Mouse (Mus musculus) heart, embryonic 15.5 days (tissue): ENCODE results near the gene Htra1. TPM values are rescaled to one million over a fixed set of nuclear protein-coding genes. Genes with fewer than 3 reads are reported as not detected.

ENCODE experiments used
- ATAC-seq: fragments of 200-750 bp; cut with Nextera tagmentation; replicated peaks from 2 replicates; pipeline ENCODE4 v1.8.0; 2017; ENCODE audit warnings: low read depth, moderate TSS enrichment; ENCODE audit not compliant: insufficient number of reproducible peaks, insufficient read depth, low FRiP score
- H3K27ac ChIP-seq: fragments of 300-500 bp; sonication (generic); 2 replicates; pipeline ENCODE4 v1.5.1; 2015; ENCODE audit warnings: mild to moderate bottlenecking, inconsistent platforms
- H3K27me3 ChIP-seq: fragments of 300-500 bp; sonication (generic); 2 replicates; pipeline ENCODE4 v1.6.1; 2015; ENCODE audit warnings: inconsistent platforms
- H3K36me3 ChIP-seq: fragments of 300-500 bp; sonication (generic); 2 replicates; pipeline ENCODE4 v1.6.1; 2015; ENCODE audit warnings: mild to moderate bottlenecking, inconsistent platforms
- H3K4me1 ChIP-seq: fragments of 300-500 bp; sonication (generic); replicated peaks from 2 replicates; pipeline ENCODE4 v1.6.1; 2015; ENCODE audit warnings: inconsistent platforms
- H3K4me2 ChIP-seq: fragments of 300-500 bp; sonication (generic); 2 replicates; pipeline ENCODE4 v1.6.1; 2015; ENCODE audit warnings: inconsistent platforms, mild to moderate bottlenecking, moderate library complexity
- H3K4me3 ChIP-seq: fragments of 300-500 bp; sonication (generic); 2 replicates; pipeline ENCODE4 v1.5.1; 2015; ENCODE audit warnings: mild to moderate bottlenecking, inconsistent platforms
- H3K9ac ChIP-seq: fragments of 300-500 bp; sonication (generic); 2 replicates; pipeline ENCODE4 v1.6.1; 2015; ENCODE audit warnings: mild to moderate bottlenecking, inconsistent platforms
- H3K9me3 ChIP-seq: fragments of 300-500 bp; sonication (generic); replicated peaks from 2 replicates; pipeline ENCODE4 v1.6.1; 2016; ENCODE audit warnings: inconsistent platforms
- WGBS: fragments of 180-500 bp; shearing (Covaris S2); methylation state at CpG from one replicate; pipeline ENCODE4 v1.1.7; 2015; ENCODE audit warnings: mixed read lengths; 5-methylcytosine and 5-hydroxymethylcytosine counted together
- microRNA-seq: library from miRNA; unstranded; fragments of <30 nt; microRNA quantifications from one replicate; pipeline ENCODE4, GENCODE M21; 2016
- polyA plus RNA-seq: library from polyadenylated mRNA; unstranded; fragments of >200 nt; fragmentation: Nextera tagmentation; extraction: Ambion mirVana; gene quantifications from 2 replicates; pipeline ENCODE4 v1.2.1, GENCODE M21; 2015

Gene Htra1
- polyA plus RNA-seq, 1 experiment from 2014 or later = 78.0 TPM

GRCm38 (mm10) chr7:131019181-131019580 lies 83.3 kb downstream of the Htra1 start:
- 77% methylated on average over 2 of the region's 2 CpGs for whole genome bisulfite sequencing
- Histone ChIP-seq H3K9me3 (0 out of 2 replicates have a peak, but pooled peaks cover 5% of the 10 kb centered on the region), H3K4me1 (no peaks in the 10 kb centered on the region), H3K4me3 (no peak overlapping the region), H3K27ac (no peak overlapping the region), H3K27me3 (no peaks in the 10 kb centered on the region), H3K36me3 (no peaks in the 10 kb centered on the region), H3K4me2 (no peak overlapping the region), H3K9ac (no peak overlapping the region)
- no peak for ATAC-seq

- WGBS = 19% methylated on average over 1 of the region's 1 CpGs
- Histone ChIP-seq H3K9ac (no peak overlapping the region), H3K9me3 (no peaks in the 10 kb centered on the region), H3K36me3 (no peaks in the 10 kb centered on the region), H3K4me2 (no peak overlapping the region), H3K4me3 (no peak overlapping the region), H3K4me1 (0 out of 2 replicates have a peak, but pooled peaks cover 3% of the 10 kb centered on the region), H3K27me3 (no peaks in the 10 kb centered on the region), H3K27ac (no peak overlapping the region)
- no peak for ATAC-seq
These were observed 88.9 kb downstream of the Htra1 start for GRCm38 (mm10) chr7:131024807-131025206.

GRCm38 (mm10) chr7:131027557-131027956 lies 91.6 kb downstream of the Htra1 start:
- Histone ChIP-seq H3K9me3 (no peaks in the 10 kb centered on the region), H3K4me2 (no peak overlapping the region), H3K4me1 (0 out of 2 replicates have a peak, but pooled peaks cover 3% of the 10 kb centered on the region), H3K9ac (no peak overlapping the region), H3K4me3 (no peak overlapping the region), H3K27ac (no peak overlapping the region), H3K27me3 (no peaks in the 10 kb centered on the region), H3K36me3 (no peaks in the 10 kb centered on the region)
- ATAC-seq = no peak
- WGBS = 48% methylated on average over 1 of the region's 1 CpGs

- Histone ChIP-seq H3K9ac (no peak within 1 kb of the TSS), H3K27me3 (no peaks in the 10 kb centered on the region), H3K27ac (no peak within 1 kb of the TSS), H3K4me2 (no peak within 1 kb of the TSS), H3K4me3 (no peak within 1 kb of the TSS), H3K9me3 (no peaks in the 10 kb centered on the region), H3K36me3 (no peaks in the 10 kb centered on the region), H3K4me1 (no peaks in the 10 kb centered on the region)
- 74% methylated on average over 5 of the region's 5 CpGs for WGBS
- ATAC-seq = no peak
These were observed 95.8 kb downstream of the Htra1 start, which contains the start of gene Dmbt1 for GRCm38 (mm10) chr7:131031755-131032154. Dmbt1 (plus strand) TSS chr7:131032053.

Small RNAs within 50 kb of the gene (microRNA-seq; reads per million reads assigned to microRNA genes)
- gene Mir7061 = 0.63 reads per million

Other genes with a start within 250 kb of the Htra1 start
- 0.09 TPM in 1 of 2 replicates, not detected in the other for gene Btbd16, start 162.0 kb upstream of the Htra1 start, polyA plus RNA-seq
- gene Plekha1, start 70.4 kb upstream of the Htra1 start, polyA plus RNA-seq = 50.0 and 53.9 TPM in 2 replicates
- 0.06 TPM in 1 of 2 replicates, not detected in the other for gene Dmbt1, start 95.9 kb downstream of the Htra1 start, polyA plus RNA-seq
- not detected in 2 replicates for gene 4933402N03Rik, start 210.2 kb downstream of the Htra1 start, polyA plus RNA-seq
- 0.25 and 0.30 TPM in 2 replicates for gene 5430419D17Rik, start 238.3 kb downstream of the Htra1 start, polyA plus RNA-seq